Mouse (Mus musculus): Measurements from ENCODE around the gene Slco6d1.
"Not testable (repeated sequence)": the region's sequence is repeated elsewhere in the genome, so short reads cannot be mapped to it uniquely, and the experiment has no call there.

Gene Slco6d1

DNA sequence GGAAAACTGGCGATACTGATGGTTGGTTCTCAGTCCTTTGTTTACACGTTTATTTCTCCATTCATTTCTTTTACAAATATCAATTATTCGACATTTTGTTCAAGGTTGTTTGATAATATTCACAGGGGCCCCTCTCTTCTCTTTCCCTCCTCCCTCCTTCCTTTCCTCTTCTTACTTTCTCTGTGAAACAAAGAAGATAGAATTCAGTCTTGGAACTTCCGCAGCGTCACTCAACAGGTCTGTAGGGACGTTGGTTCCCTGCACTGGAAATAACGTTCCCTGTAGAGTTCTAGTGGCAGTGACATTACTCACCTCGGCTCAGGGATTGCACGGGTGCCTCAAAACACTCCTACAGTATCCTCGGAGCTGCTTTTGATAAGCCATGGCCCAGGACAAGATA is at the start of gene Slco6d1:
TSS of gene Slco6d1 (plus strand) at position 301 of the 400 bp plus-strand sequence.
- DNase-seq (ENCODE audit: low spot score in 2 of 2), result no peak

DNA sequence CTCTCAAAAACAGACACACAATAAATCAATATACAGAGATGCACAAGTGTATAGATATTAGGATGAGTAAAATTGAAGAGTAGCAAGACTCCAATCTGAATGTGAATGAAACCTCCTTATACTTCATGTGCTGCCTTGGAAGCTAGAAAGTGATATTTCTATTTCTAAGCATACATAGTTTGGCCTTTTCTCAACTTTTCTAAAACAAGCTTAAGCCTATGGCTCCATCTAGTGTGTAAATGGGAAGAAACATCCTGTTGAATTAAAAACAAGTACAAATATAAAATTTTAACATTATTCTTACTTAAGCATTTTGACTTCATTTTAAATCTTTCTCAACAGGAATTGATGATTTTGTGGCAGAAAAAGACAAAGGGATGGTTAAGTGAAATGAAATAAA is 28.9 kb upstream of the Slco6d1 start:
- DNase-seq (ENCODE audit: low spot score in 2 of 2), result no peak

DNA sequence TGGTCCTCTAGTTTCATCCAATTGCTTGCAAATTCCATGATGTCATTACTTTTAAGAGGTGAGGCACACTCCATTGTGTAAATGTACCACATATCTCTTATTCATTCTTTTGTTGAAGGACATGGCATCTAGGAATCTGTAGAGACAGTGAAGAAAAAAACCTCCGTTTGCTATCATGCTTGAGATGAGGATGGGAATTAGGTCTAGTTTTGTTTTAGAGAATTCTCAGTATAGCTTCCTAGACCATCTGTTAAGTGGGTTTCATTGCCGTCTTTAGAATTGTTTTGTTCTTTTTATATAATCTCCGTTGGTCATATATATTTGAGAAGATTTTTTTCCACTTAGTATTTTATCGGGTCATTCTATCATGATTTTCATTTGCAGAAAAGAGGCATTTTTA is 27.0 kb downstream of the Slco6d1 start:
- no peak for DNase-seq (ENCODE audit: low spot score in 2 of 2)

- not testable (repeated sequence) for DNase-seq (ENCODE audit: low spot score in 2 of 2)
Observed at GRCm38 (mm10) chr1:98459224-98459623, 38.3 kb downstream of the Slco6d1 start.

- not testable (repeated sequence) for DNase-seq (ENCODE audit: low spot score in 2 of 2)
Observed at GRCm38 (mm10) chr1:98476381-98476780, 55.5 kb downstream of the Slco6d1 start.

GRCm38 (mm10) chr1:98479243-98479642 is 58.3 kb downstream of the Slco6d1 start:
- DNase-seq (ENCODE audit: low spot score in 2 of 2), result no peak

DNA sequence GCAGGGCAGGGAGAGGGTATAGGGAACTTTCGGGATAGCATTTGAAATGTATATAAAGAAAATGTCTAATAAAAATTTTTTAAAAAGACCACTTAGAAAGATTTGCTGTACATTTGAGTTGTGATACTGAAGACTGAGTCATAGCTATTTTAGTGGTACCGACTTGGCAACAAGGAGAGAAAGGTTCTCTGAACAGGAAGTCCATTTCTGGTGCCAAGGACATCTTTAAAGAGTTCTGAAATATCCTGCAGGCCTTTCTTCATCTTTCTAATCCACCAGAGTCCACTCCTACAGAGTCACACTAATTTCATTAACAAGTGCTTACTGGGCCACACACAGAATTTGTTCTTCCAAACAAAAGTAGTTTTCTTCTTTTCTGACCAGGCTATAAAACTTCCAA is 85.1 kb downstream of the Slco6d1 start:
- no peak for DNase-seq (ENCODE audit: low spot score in 2 of 2)

- DNase-seq (ENCODE audit: low spot score in 2 of 2), result no peak
Observed at GRCm38 (mm10) chr1:98522977-98523376, 102.1 kb downstream of the Slco6d1 start.

- DNase-seq (ENCODE audit: low spot score in 2 of 2), result no peak
Observed at GRCm38 (mm10) chr1:98523537-98523936, 102.6 kb downstream of the Slco6d1 start.

- not testable (repeated sequence) for DNase-seq (ENCODE audit: low spot score in 2 of 2)
Observed at GRCm38 (mm10) chr1:98528368-98528767, 107.4 kb downstream of the Slco6d1 start.

GRCm38 (mm10) chr1:98545372-98545771 is 124.4 kb downstream of the Slco6d1 start:
- DNase-seq (ENCODE audit: low spot score in 2 of 2), result no peak

DNA sequence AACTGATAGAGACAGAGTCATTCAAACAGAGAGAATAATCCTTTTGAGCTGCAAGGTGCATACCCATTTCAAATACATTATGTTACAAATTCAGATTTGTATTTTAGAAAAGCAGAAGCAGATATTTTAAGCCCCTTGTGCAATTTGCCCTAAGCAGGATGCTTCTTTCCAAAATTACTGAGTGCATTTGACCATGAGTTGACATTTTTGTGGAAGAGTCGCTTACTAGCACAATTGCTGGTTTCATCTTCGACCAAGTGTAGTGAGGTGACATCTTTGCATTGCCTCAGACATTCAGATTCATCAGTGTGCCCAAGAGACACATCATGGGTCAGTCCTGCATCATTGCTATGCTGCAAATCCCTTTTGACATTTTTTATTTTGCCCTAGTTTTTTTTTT is 133.5 kb downstream of the Slco6d1 start:
- DNase-seq (ENCODE audit: low spot score in 2 of 2), result no peak

DNA sequence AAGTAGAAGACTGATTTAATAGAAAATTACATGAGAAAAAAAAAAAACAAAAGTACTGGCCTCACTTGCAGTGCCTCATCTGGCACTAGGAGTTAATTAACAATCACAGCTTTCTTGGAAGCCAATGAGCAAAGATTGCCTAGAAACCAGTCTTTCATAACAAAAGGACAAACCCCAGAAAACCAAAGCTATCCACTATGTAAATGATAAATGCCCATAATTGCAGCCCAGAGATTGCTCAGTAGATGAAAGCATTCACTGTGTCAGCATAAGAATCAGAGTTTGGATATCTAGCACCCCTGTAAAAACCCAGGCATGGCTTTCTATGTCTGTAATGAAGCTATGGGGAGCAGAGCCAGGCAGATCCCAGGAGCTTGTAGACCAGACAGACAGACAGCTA is 144.8 kb downstream of the Slco6d1 start:
- no peak for DNase-seq (ENCODE audit: low spot score in 2 of 2)
